ENCODE assay signal across 23 mouse cellular contexts in genomic region chr6:143618558-143618957, GRCm38 (mm10).
DNase-seq lines count a peak whose midpoint lies in the region; ATAC-seq and TF ChIP-seq lines count a peak whose summit lies in the region.
"Had no signal": no experiment of that assay in that cellular context is flagged by ENCODE, and none has a peak within 500 bp of the region (broad histone marks: within the 10 kb centered on the region; RNA-seq: fewer than 3 reads in every experiment).

No protein-coding gene starts in this region.

- peak; percentile 50; the same call in 1 of the 2 replicates for ATAC-seq in lung, postnatal 0 days
- peak; percentile 79 for ATAC-seq in megakaryocyte, adult 5-6 weeks (ENCODE audit: poor library complexity, severe bottlenecking)
- ATAC-seq: forebrain, embryonic 14.5 days; intestine, embryonic 16.5 days; Patski had no signal

- TF ChIP-seq CTCF in lung, postnatal 0 days (IDR thresholded peaks at IDR 0.05): peak; percentile 16; the same call in 1 of the 2 replicates
- no peak for TF ChIP-seq CTCF in lung, adult 2 months (IDR thresholded peaks at IDR 0.05; ENCODE audit: insufficient read depth, low read length)

- no peaks in the 10 kb centered on the region for H3K4me1 ChIP-seq in lung, postnatal 0 days (ENCODE audit: insufficient read depth, low read depth, low read length)
- no peaks in the 10 kb centered on the region for H3K4me1 ChIP-seq in lung, adult 2 months (ENCODE audit: control insufficient read depth, insufficient read depth, low read length)
- H3K4me1 ChIP-seq in limb, embryonic 10.5 days: peaks cover 38% of the 10 kb centered on the region
- H3K4me1 ChIP-seq: embryonic facial prominence, embryonic 15.5 days; hindbrain, embryonic 15.5 days had no signal

- no peak overlapping the region for H3K27ac ChIP-seq in lung, postnatal 0 days (ENCODE audit: low read length)
- H3K27ac ChIP-seq in limb, embryonic 10.5 days: peak overlapping the region; percentile 64
- H3K27ac ChIP-seq: embryonic facial prominence, embryonic 15.5 days; forebrain, embryonic 10.5 days; hindbrain, embryonic 15.5 days had no signal

- 44% methylated on average over 10 of the region's 10 CpGs for WGBS in lung, postnatal 0 days
- WGBS in lung, adult 2 months: 51% methylated on average over 10 of the region's 10 CpGs
- 62% methylated on average over 10 of the region's 10 CpGs for WGBS in limb, embryonic 10.5 days

- peak; percentile 70 for DNase-seq in heart, adult 11 months
- DNase-seq in heart, adult 18-20 months: no peak
- DNase-seq in lung, postnatal 0 days (ENCODE audit: low spot score): peak; percentile 28
- no peak for DNase-seq in lung, adult 2 months
- no peak for DNase-seq in limb, embryonic 10.5 days (ENCODE audit: low spot score)
- DNase-seq in embryo, embryonic 10.5 days (ENCODE audit: low spot score): no peak
- no peak for DNase-seq in cerebellum, postnatal 25 days
- DNase-seq: adrenal gland, adult 8-10 months; cerebellum, adult 11-12 months; cerebellum, adult 9-10 months; cerebellum, postnatal 36 days; embryo, embryonic 11 days; gastrocnemius, postnatal 36 days; heart, postnatal 36 days had no signal

- no peak overlapping the region for H3K9ac ChIP-seq in lung, postnatal 0 days (replicated peaks; ENCODE audit: low read depth)
- H3K9ac ChIP-seq: embryonic facial prominence, embryonic 15.5 days; hindbrain, embryonic 15.5 days had no signal

- H3K27me3 ChIP-seq in lung, postnatal 0 days (replicated peaks; ENCODE audit: insufficient read depth, low read length): no peaks in the 10 kb centered on the region
- H3K27me3 ChIP-seq in limb, embryonic 10.5 days (ENCODE audit: low read depth, poor library complexity, severe bottlenecking): no peaks in the 10 kb centered on the region
- H3K27me3 ChIP-seq: CH12.LX; embryonic facial prominence, embryonic 15.5 days; hindbrain, embryonic 15.5 days; Patski had no signal

- H3K4me3 ChIP-seq in lung, postnatal 0 days (ENCODE audit: low read depth, low read length): no peak overlapping the region
- no peak overlapping the region for H3K4me3 ChIP-seq in lung, adult 2 months (replicated peaks; ENCODE audit: extremely low read depth, low read depth, low read length)
- H3K4me3 ChIP-seq in limb, embryonic 10.5 days: no peak overlapping the region
- H3K4me3 ChIP-seq: embryonic facial prominence, embryonic 15.5 days; erythroblast, embryonic 14.5 days; forebrain, embryonic 10.5 days; hindbrain, embryonic 15.5 days had no signal

- no peak for TF ChIP-seq EP300 in lung, postnatal 0 days (IDR thresholded peaks at IDR 0.05)

- no peaks in the 10 kb centered on the region for H3K36me3 ChIP-seq in lung, postnatal 0 days (ENCODE audit: insufficient read depth, low read length)
- H3K36me3 ChIP-seq in limb, embryonic 10.5 days: no peaks in the 10 kb centered on the region
- H3K36me3 ChIP-seq: embryonic facial prominence, embryonic 15.5 days; forebrain, embryonic 10.5 days; hindbrain, embryonic 15.5 days had no signal

- no peaks in the 10 kb centered on the region for H3K9me3 ChIP-seq in lung, postnatal 0 days (ENCODE audit: low read length)
- no peaks in the 10 kb centered on the region for H3K9me3 ChIP-seq in limb, embryonic 10.5 days (replicated peaks)
- H3K9me3 ChIP-seq: embryonic facial prominence, embryonic 15.5 days; forebrain, embryonic 10.5 days; hindbrain, embryonic 15.5 days had no signal

- no peak overlapping the region for H3K4me2 ChIP-seq in lung, postnatal 0 days (replicated peaks; ENCODE audit: low read depth, low read length)
- H3K4me2 ChIP-seq: embryonic facial prominence, embryonic 15.5 days; hindbrain, embryonic 15.5 days had no signal

- no peak for TF ChIP-seq POLR2A in lung, adult 2 months (IDR thresholded peaks at IDR 0.05; ENCODE audit: borderline replicate concordance, extremely low read depth, low read depth, low read length)

Comparison
In these comparisons a context has a peak if more than half of its experiments do, and no peak if none do; other contexts are left out.
1. DNase-seq: peak in heart, adult 11 months (single experiment) and lung, postnatal 0 days (single experiment); none in heart, adult 18-20 months (0 of 2), lung, adult 2 months (single experiment), limb, embryonic 10.5 days (single experiment), embryo, embryonic 10.5 days (single experiment) and cerebellum, postnatal 25 days (0 of 2).